Mouse (Mus musculus) lung, postnatal 0 days (tissue): ENCODE results near the gene Tmem210. TPM values are rescaled to one million over a fixed set of nuclear protein-coding genes. Genes with fewer than 3 reads are reported as not detected.

Source experiments
- ATAC-seq: fragments of 200-750 bp; cut with Nextera tagmentation; 2 replicates; pipeline ENCODE4 v1.8.0; 2017; ENCODE audit warnings: moderate library complexity
- DNase-seq: peaks from one replicate; pipeline ENCODE4 v3.0.0-alpha.2; 2016; ENCODE audit warnings: low spot score
- H3K27ac ChIP-seq: fragments of 300-500 bp; sonication (generic); 2 replicates; pipeline ENCODE4 v1.5.1; 2014; ENCODE audit warnings: antibody characterized with exemption, mild to moderate bottlenecking, low read length, mixed read lengths
- H3K27me3 ChIP-seq: fragments of 300-500 bp; sonication (generic); replicated peaks from 2 replicates; pipeline ENCODE4 v1.6.1; 2014; ENCODE audit warnings: low read length, mixed read lengths; ENCODE audit not compliant: insufficient read depth
- H3K36me3 ChIP-seq: fragments of 300-500 bp; sonication (generic); 2 replicates; pipeline ENCODE4 v1.6.1; 2014; ENCODE audit warnings: low read length, mixed read lengths; ENCODE audit not compliant: insufficient read depth
- H3K4me1 ChIP-seq: fragments of 300-500 bp; sonication (generic); 2 replicates; pipeline ENCODE4 v1.6.1; 2014; ENCODE audit warnings: antibody characterized with exemption, low read depth, low read length, mixed read lengths; ENCODE audit not compliant: insufficient read depth
- H3K4me2 ChIP-seq: fragments of 300-500 bp; sonication (generic); replicated peaks from 2 replicates; pipeline ENCODE4 v1.6.1; 2014; ENCODE audit warnings: low read depth, mild to moderate bottlenecking, low read length, moderate library complexity, mixed read lengths
- H3K4me3 ChIP-seq: fragments of 300-500 bp; sonication (generic); 2 replicates; pipeline ENCODE4 v1.5.1; 2014; ENCODE audit warnings: low read depth, low read length
- H3K9ac ChIP-seq: fragments of 300-500 bp; sonication (generic); replicated peaks from 2 replicates; pipeline ENCODE4 v1.6.1; 2014; ENCODE audit warnings: low read depth, mild to moderate bottlenecking
- H3K9me3 ChIP-seq: fragments of 300-500 bp; sonication (generic); 2 replicates; pipeline ENCODE4 v1.6.1; 2016; ENCODE audit warnings: low read length, mixed read lengths
- CTCF ChIP-seq: IDR thresholded peaks from 2 replicates; pipeline ENCODE4 v1.5.1; 2016; ENCODE audit warnings: antibody characterized with exemption, mild to moderate bottlenecking
- EP300 ChIP-seq: IDR thresholded peaks from 2 replicates; pipeline ENCODE4 v1.6.1; 2016; ENCODE audit warnings: antibody characterized with exemption, mild to moderate bottlenecking, control low read depth
- WGBS: fragments of 180-500 bp; shearing (Covaris S2); extraction: QIAGEN DNeasy Blood & Tissue Kit; methylation state at CpG from one replicate; pipeline ENCODE4 v1.1.7; 2014; 5-methylcytosine and 5-hydroxymethylcytosine counted together
- polyA plus RNA-seq: library from polyadenylated mRNA; unstranded; fragments of >200 nt; fragmentation: Nextera tagmentation; extraction: Ambion mirVana; gene quantifications from 2 replicates; pipeline ENCODE4 v1.2.1, GENCODE M21; 2015

Gene Tmem210
- polyA plus RNA-seq, 1 experiment from 2014 or later, result not detected

DNA sequence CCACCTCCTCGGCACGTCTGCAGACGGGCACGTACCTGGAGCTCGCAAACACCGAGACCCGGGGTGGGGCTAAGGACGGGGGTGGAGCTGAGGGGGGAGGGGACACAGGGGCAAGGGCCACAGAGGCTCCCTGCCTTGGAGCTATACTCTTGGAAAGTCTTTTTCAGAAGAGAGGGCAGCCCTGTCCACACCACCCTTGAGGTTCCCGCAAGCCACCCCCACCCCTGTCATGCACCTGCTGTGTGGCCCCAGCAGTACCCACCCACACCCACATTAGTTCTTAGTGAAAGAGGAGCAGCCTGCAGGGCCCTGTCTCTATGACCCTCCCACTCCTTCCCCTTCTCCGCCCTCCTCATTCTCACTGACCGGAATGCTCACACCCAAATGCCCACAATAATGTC, 23.5 kb downstream of the Tmem210 start:
- no peaks in the 10 kb centered on the region for H3K36me3 ChIP-seq
- no peak overlapping the region for H3K4me3 ChIP-seq
- H3K4me1 ChIP-seq, result no peaks in the 10 kb centered on the region
- no peak overlapping the region for H3K9ac ChIP-seq
- WGBS, result 4% methylated on average over 11 of the region's 11 CpGs
- DNase-seq, result no peak
- TF ChIP-seq CTCF (no peak), EP300 (no peak)
- H3K27me3 ChIP-seq, result peaks cover 12% of the 10 kb centered on the region
- no peak overlapping the region for H3K27ac ChIP-seq
- no peak overlapping the region for H3K4me2 ChIP-seq
- H3K9me3 ChIP-seq, result no peaks in the 10 kb centered on the region
- ATAC-seq, result no peak

DNA sequence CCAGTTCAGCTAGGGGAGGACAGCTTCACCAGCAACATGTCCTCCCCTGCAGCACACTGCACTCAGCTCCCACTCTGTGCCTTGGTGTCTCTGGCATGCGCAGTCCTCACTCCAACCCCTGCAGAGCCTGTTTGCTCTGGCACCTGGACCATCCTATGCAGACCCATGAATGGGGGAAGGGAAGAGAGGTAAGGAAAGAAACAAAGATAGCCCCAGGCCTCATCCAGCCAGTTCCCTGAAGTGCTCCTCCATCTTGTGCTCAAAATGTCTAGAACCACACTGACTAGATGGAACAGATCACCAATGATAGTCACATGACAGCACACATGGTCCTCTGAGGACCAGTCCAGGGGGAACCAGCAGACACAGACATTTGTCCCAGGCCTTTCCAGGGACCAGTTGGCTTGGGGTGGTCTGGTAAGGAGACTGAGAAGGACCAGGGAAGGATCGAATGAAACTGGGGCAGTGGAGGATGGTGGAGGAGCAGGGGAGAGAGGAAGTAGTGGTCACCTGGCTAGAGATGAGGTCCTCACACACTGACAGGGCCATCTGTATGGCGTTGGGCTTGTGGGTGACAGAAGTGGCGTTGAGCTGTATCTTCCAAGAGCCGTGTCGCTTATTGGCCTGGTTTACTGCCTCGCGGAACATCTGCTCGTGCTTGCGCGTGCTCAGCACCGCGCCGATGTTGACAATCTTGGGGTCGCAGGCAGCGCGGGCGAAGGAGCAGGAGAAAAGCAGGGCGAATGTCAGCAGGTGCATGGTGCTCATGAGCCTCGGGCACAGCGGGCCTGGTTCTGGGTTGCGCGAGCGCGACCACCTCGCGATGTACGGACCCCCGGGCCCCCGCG, 30.4 kb downstream of the Tmem210 start:
- no peak for ATAC-seq
- no peaks in the 10 kb centered on the region for H3K9me3 ChIP-seq
- no peak for DNase-seq
- no peak overlapping the region for H3K9ac ChIP-seq
- no peaks in the 10 kb centered on the region for H3K4me1 ChIP-seq
- WGBS, result 4% methylated on average over 31 of the region's 31 CpGs
- H3K4me2 ChIP-seq, result peak overlapping the region; percentile 33
- peaks cover 8% of the 10 kb centered on the region for H3K27me3 ChIP-seq
- H3K36me3 ChIP-seq, result no peaks in the 10 kb centered on the region
- TF ChIP-seq CTCF (no peak), EP300 (no peak)
- H3K27ac ChIP-seq, result no peak overlapping the region
- no peak overlapping the region for H3K4me3 ChIP-seq

DNA sequence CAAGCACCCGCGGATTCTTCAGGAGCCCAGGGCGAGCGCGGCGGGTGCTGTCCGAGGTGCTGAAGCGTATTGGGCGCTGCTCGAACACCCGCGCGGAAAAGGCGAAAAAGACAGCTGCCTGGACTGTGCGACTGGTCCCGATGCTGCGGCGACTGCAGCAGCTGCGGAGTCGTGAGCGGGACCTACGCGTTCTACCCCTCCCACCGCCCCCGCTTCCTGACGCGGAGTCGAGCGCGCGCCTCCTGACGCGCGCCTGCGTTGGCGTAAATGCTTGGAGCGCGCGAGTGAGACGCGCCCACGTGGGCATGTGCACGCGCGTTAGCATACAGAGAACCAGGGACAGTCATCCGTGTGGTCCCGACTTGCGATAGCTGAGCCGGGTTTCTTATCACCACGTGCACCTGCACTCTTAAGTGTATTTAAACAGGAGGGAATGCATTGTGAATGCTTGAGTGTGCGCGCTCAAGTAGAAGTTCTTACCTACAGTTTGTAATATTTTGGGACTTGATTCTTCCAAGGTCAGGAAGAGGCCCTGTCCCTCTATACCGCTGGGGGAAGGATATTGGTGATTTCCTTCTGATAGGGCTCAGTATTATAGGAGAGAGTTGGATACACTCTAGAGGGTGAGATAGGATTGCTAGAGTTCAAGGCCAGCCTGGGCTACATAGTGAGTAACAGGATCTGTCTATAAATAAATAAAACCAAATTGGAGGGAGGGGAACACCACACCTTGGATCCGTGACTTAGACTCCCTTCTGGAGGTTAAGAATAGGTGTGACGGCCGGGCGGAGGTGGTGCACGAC, 31.2 kb downstream of the Tmem210 start, which contains the start of gene Grin1:
Gene Grin1 (minus strand): TSS at position 217 of the 803 bp plus-strand sequence.
- Histone ChIP-seq H3K27me3 (peaks cover 8% of the 10 kb centered on the region), H3K4me3 (no peak within 1 kb of the TSS), H3K4me1 (no peaks in the 10 kb centered on the region), H3K36me3 (no peaks in the 10 kb centered on the region), H3K9ac (no peak within 1 kb of the TSS), H3K4me2 (peak within 1 kb of the TSS; percentile 33), H3K27ac (no peak within 1 kb of the TSS), H3K9me3 (no peaks in the 10 kb centered on the region)
- TF ChIP-seq CTCF, result no peak
- no peak for TF ChIP-seq EP300
- 11% methylated on average over 58 of the region's 58 CpGs for WGBS
- peak; percentile 55 for ATAC-seq
- peak; percentile 59 for DNase-seq

DNA sequence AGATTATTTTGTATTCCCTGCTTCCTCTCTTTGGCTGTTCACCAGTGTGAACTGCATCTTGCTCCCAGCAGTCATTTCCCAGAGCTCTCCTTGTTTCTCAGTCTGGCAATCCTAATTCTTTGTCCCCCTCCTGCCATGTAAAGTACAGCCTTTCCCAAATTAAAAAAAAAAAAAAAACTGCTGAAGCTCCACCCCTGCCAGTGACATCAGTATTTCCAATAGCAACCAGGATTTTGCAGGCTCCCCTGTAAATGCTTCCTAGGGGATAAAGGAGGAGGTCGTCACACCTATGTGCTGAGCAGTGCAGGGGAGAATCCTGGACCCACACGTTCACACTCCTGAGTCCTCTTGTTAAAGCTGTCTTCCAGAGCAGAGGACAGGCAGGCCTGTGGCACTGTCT, 32.1 kb downstream of the Tmem210 start:
- Histone ChIP-seq H3K9ac (no peak overlapping the region), H3K27me3 (peaks cover 8% of the 10 kb centered on the region), H3K9me3 (no peaks in the 10 kb centered on the region), H3K36me3 (no peaks in the 10 kb centered on the region), H3K27ac (no peak overlapping the region), H3K4me1 (no peaks in the 10 kb centered on the region), H3K4me2 (no peak overlapping the region), H3K4me3 (no peak overlapping the region)
- 33% methylated on average over 2 of the region's 2 CpGs for WGBS
- TF ChIP-seq EP300 (no peak), CTCF (no peak)
- DNase-seq, result no peak
- ATAC-seq, result no peak

DNA sequence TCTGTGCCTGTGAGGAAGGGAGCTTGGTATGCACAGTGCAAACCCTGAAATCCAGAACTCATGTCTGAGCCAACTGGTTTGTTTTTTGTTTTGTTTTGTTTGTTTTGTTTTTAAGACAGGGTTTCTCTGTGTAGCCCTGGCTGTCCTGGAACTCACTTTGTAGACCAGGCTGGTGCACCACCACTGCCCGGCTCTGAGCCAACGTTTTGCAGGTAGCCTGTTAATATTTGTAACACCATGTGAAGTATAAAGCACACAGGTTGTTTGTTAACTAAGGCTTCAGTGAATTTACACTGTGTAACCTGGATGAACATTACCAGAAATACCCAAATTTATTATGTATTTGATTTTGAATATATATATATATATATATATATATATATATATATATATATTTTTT, 38.1 kb downstream of the Tmem210 start:
- DNase-seq (no peak), ATAC-seq (no peak)
- H3K36me3 ChIP-seq, result no peaks in the 10 kb centered on the region
- H3K9me3 ChIP-seq, result no peaks in the 10 kb centered on the region
- no peaks in the 10 kb centered on the region for H3K27me3 ChIP-seq
- no peak for TF ChIP-seq EP300
- TF ChIP-seq CTCF, result no peak
- H3K4me1 ChIP-seq, result no peaks in the 10 kb centered on the region
- H3K9ac ChIP-seq, result no peak overlapping the region
- no peak overlapping the region for H3K4me3 ChIP-seq
- no peak overlapping the region for H3K4me2 ChIP-seq
- 75% methylated on average over 2 of the region's 2 CpGs for WGBS
- no peak overlapping the region for H3K27ac ChIP-seq

DNA sequence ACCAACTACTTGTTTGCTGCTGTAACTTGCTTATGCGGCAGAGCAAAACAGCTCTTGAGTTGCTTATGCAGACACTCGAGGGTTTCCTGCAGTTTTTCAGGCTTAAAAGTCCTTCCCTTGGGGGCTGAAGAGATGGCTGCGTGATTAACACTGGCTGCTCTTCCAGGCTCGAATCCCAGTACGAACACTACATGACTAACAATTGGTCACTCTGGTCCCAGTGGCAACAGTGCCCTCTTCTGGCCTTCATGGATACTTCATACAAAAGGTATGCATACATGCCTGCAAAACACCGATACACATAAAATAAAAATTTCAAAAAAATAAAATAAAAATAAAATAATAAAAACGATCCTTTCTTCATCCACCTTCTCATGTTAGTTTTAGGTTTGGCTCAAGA, 40.5 kb downstream of the Tmem210 start:
- no peak for ATAC-seq
- peak; percentile 45 for DNase-seq
- Histone ChIP-seq H3K9ac (no peak overlapping the region), H3K27ac (no peak overlapping the region), H3K27me3 (no peaks in the 10 kb centered on the region), H3K4me2 (no peak overlapping the region), H3K9me3 (no peaks in the 10 kb centered on the region), H3K4me1 (peaks cover 5% of the 10 kb centered on the region), H3K4me3 (no peak overlapping the region), H3K36me3 (no peaks in the 10 kb centered on the region)
- 34% methylated on average over 7 of the region's 7 CpGs for WGBS
- TF ChIP-seq EP300 (no peak), CTCF (peak; percentile 73)
